Mouse (Mus musculus) left cerebral cortex, postnatal 4 days (tissue): Measurements from ENCODE around the gene Ttll7. TPM values are rescaled to one million over a fixed set of nuclear protein-coding genes. Genes with fewer than 3 reads are reported as not detected.

Experiments
- DNase-seq: peaks from one replicate; pipeline ENCODE4 v3.0.0-alpha.2; 2022
- intact Hi-C: fragments of 180-260 bp; cut with DNase I; formaldehyde crosslinking; loops from one replicate; pipeline ENCODE4 v1.15.1; 2025
- total RNA-seq, 2 experiments: library from RNA; stranded (reverse); gene quantifications; 2 replicates each; pipeline ENCODE4 v1.2.3; 2021

Gene Ttll7
- total RNA-seq, 2 experiments from 2014 or later = 48.8 to 49.4 TPM

- DNase-seq = no peak
Observed at GRCm38 (mm10) chr3:146967834-146968233, 115.7 kb downstream of the Ttll7 start.

DNA sequence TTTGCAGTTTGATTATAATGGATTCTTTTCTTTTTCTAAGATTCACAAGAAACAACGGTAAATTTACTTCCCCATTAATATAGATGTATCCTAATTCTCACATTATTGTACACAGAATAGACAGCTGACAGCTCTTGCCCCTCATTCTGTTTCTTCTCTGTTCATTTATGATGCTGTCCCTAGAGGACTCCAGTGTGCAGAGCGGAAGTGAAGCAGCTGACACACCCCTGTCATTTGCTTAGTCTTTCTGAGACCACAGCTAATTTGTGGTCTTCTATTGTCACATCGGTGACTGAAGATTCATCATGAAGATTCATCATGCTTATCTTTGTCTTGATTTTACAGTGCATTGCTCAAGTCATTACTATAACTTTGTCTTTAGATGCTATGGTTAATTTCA is 126.1 kb downstream of the Ttll7 start:
- DNase-seq = no peak
- intact Hi-C loops = no loop called here

More at GRCm38 (mm10) chr3:146967834-146968233, 115.7 kb downstream of the Ttll7 start:
- intact Hi-C loops = no loop called here

DNA sequence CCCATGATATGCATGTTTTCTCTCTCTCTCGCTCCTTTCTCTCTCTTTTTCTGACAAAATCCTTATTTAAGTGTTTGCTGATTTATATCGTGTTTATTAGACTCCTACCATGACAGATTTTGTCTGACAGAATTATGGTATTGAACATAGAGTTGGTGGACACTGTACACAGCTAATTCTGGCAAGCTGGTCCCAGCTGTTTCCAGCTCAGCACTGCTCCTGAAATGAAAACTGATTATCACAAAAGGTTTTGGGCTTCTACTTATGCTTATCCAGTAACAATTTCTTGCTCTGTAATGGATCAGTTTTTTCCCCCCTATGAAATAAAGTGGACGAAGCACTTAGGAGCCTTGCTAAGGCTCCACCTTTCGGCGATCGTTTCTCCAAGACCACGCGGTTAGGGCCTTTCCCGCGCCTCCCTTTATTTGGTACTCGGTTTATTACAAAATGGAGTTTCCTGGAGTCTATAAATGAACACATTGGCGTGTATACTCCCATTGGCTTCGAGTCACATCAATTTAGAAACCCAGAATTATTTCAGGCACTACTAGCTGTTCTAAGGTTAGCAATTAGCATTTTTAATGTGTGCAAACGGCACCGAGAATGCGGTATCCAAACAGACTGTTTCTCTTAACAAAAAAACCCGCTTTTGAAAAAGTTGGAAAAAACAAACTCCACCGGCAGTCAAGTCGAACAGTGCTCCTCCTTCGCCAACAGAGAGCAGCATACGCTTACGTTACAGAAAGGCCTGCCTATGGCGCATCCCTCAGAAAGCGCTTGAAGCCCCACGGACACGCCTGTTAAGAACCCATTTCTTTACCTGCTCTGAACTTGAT is 141.9 kb downstream of the Ttll7 start:
- peak; percentile 46 for DNase-seq
- intact Hi-C loops = no loop called here

DNA sequence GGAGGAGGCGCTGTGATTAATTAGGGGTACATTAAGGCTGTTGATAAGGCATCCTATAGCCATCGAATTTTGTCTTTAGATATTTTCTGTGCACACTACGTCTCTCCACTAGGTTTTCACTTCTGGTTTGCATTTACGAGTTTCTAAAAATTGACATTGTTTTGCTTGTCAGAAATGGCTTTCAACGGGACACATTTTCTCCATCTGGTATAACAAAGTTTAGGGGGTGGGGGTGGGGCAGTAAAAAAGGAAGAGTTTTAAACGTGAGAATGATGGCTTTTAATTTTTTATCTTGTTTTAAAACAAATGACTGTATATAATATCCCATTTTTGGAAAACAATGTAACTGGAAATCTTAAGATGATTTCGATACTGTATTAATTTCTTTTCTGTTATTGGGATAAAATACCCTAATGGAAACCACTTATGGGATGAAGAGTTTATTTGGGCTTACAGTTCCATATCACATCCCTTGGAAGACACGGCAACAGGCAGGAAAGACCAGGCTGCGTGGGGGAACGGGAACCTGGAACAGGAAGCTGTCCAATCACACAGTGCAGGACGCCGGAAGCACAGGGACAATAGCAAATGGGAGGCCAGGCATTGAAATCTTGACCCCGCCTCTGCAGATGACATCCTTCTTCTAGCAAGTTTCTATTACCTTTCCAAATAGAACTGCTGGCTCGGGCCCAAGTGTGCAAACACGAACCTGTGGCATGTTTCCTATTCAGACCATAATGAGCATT is 142.7 kb downstream of the Ttll7 start:
- intact Hi-C loops = loop anchor here (5.0 kb wide), 1 partner anchor 1987 kb away; no protein-coding TSS in a partner anchor

GRCm38 (mm10) chr3:146999148-146999547 is 147.0 kb downstream of the Ttll7 start:
- intact Hi-C loops = loop anchor here (5.0 kb wide), 1 partner anchor 1983 kb away; no protein-coding TSS in a partner anchor

More for the DNA sequence above, 142.7 kb downstream of the Ttll7 start:
- DNase-seq = no peak

GRCm38 (mm10) chr3:147000963-147001362 is 148.8 kb downstream of the Ttll7 start:
- intact Hi-C loops = no loop called here
- no peak for DNase-seq

More at GRCm38 (mm10) chr3:146999148-146999547, 147.0 kb downstream of the Ttll7 start:
- DNase-seq = no peak

GRCm38 (mm10) chr3:147001557-147001956 is 149.4 kb downstream of the Ttll7 start:
- intact Hi-C loops = no loop called here

DNA sequence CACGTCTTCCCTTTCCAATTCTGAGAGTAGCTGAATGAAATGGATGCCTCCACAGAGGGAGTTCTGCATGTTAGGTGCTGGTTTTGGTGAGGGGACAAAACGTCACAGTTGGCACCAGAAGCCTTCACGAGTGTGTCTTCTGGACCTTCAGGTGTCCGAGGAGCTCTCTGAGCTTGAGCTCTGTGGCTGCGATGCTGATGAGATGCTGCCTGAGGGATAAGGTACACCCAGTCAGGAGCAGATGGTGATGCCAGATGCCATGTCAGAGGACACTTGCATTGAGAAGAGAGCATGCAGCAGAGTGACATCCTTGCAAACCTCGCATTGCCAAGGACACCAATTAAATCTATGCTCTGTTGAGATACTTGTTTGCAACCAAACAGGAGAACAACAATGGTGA is 164.3 kb downstream of the Ttll7 start:
- intact Hi-C loops = no loop called here
- no peak for DNase-seq

More at GRCm38 (mm10) chr3:147001557-147001956, 149.4 kb downstream of the Ttll7 start:
- no peak for DNase-seq

DNA sequence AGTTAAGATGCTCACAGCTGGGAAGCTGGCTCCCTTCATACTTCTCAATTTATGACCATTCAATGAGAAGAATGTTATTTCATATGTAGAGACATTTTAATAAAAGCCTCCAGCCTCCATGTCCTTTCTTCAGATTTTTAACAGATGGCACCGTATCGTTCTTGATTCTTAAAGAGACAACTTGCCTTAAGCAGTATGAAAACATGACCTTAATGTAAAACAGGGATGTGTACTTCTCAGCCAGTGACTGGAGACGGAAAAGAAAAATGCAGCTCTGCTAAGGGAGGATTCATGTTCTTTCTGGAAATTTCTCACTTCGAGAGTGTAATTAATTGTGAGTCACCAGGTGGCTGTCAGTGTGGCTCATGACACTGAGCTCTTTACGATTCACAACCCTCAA is 167.3 kb downstream of the Ttll7 start:
- no peak for DNase-seq
- intact Hi-C loops = no loop called here

- intact Hi-C loops = no loop called here
- no peak for DNase-seq
Observed at GRCm38 (mm10) chr3:147026248-147026647, 174.1 kb downstream of the Ttll7 start.

GRCm38 (mm10) chr3:147028382-147028781 is 176.2 kb downstream of the Ttll7 start:
- DNase-seq = no peak
- intact Hi-C loops = no loop called here

DNA sequence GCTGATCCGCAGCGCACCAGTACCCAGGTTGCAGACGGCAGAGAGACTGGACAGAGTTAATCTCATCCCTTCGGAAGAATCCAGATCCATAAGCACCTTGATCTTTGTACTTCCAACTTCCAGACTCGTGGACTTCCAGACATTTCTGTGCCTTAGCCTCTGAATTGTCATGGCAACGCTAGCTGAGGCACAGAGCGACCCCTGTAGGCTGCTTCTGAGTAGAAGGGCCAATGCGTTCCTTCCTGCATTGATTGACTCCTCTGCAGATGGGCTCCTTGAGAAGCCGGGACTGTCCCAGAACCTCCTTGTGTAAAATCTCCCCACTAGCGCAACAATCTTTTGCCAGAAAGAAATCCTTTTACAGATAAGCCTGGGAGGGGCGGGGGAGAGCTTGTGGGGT is 177.6 kb downstream of the Ttll7 start:
- DNase-seq = no peak
- intact Hi-C loops = no loop called here

DNA sequence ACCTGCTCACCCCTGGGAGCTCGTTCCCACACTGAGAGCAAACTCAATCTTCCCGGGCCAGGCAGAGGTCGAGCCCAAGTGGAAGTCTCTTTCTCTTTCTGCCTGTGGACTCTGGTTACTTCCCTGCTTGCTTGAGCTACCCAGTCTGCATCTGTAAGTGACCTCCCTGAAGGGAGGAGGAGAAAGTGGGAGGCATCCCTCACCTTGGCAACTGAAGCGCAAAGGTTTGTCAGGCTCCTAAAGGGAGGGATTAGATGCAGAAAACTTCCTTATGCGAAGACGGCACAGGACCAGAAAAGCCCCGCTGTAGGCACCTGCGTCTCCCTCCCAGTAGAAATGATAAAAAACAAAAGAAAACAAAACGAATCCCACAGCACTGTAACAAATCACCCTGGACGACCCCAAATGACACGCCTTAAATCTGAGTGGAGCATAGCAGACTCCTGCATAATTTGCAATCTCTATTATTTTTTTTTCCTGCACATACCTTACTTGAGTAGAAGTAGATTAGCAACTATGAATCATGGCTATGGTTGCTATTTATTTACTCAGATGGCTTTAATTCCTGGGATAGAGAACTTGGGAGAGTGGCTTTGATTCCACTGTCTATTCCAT is 178.2 kb downstream of the Ttll7 start:
- intact Hi-C loops = no loop called here
- DNase-seq = no peak

Other genes with a start within 250 kb of the Ttll7 start
- gene Dnase2b, start 236.8 kb upstream of the Ttll7 start, total RNA-seq = not detected
- gene 4930503B20Rik, start 201.1 kb upstream of the Ttll7 start, total RNA-seq = under 1 TPM in 1 of 2 experiments, not detected in 1; 0.20 TPM
- gene Samd13, start 166.8 kb upstream of the Ttll7 start, total RNA-seq = under 1 TPM in 1 of 2 experiments, not detected in 1; 0.48 TPM
- 100 to 1,000 TPM; 331 to 372 TPM for gene Prkacb, start 39.4 kb upstream of the Ttll7 start, total RNA-seq